Mouse (Mus musculus): Measurements from ENCODE around the gene Mfsd12. TPM values are rescaled to one million over a fixed set of nuclear protein-coding genes. Genes with fewer than 3 reads are reported as not detected.

Mfsd12 gene
- polyA plus RNA-seq, 1 experiment from 2014 or later, result 7.4 TPM

DNA sequence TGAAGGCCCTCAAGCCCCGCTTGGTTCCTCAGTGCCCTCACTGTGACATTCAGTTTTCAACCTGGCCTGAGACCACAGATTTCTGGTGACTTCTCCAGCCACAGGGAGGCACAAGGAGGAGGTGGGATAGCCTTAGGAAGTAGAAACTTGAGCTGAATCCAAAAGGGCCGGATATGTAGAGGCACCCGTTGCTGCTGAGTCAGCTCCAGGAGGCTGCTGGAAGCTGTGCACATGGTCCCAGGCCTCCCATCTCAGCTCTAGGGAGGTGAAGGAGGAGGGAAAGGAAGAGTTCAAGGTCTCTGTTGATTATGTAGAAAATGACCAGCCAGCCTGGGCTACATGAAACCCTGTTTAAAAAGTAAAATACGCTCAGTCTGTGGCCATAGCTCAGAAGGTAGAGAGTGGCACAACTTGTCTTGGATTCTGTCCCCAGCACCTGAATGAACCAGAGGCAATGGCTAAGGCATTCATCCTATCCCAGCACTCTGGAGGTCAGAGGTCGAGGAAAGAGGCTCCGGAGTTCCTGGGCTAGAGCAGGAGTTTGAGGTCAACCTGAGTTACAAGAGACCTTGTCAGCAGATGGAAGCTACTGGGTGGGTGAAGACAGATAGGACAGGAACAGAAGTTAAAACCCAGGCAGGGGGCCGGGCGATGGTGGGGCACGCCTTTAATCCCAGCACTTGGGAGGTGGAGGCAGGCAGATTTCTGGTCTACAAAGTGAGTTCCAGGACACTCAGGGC, 2.4 kb upstream of the Mfsd12 start:
- no peak overlapping the region for H3K4me3 ChIP-seq (ENCODE audit: low read depth, low read length)
- H3K36me3 ChIP-seq (ENCODE audit: control insufficient read depth, insufficient read depth, low read length), result no peaks in the 10 kb centered on the region
- ATAC-seq (ENCODE audit: low FRiP score, low TSS enrichment), result no peak
- no peaks in the 10 kb centered on the region for H3K9me3 ChIP-seq (ENCODE audit: control insufficient read depth, low read length)
- H3K4me1 ChIP-seq (replicated peaks; ENCODE audit: control insufficient read depth, insufficient read depth), result peaks cover 4% of the 10 kb centered on the region
- H3K4me2 ChIP-seq (replicated peaks; ENCODE audit: low read depth), result no peak overlapping the region
- WGBS, result 69% methylated on average over 9 of the region's 9 CpGs
- TF ChIP-seq CTCF (IDR thresholded peaks at IDR 0.05; ENCODE audit: low read depth), result no peak
- no peak for TF ChIP-seq EP300 (optimal IDR thresholded peaks at IDR 0.05)
- H3K27ac ChIP-seq (replicated peaks), result no peak overlapping the region
- no peak overlapping the region for H3K9ac ChIP-seq (ENCODE audit: low read length)
- DNase-seq (ENCODE audit: low spot score), result no peak
- no peaks in the 10 kb centered on the region for H3K27me3 ChIP-seq (ENCODE audit: control insufficient read depth, insufficient read depth, low read length)

DNA sequence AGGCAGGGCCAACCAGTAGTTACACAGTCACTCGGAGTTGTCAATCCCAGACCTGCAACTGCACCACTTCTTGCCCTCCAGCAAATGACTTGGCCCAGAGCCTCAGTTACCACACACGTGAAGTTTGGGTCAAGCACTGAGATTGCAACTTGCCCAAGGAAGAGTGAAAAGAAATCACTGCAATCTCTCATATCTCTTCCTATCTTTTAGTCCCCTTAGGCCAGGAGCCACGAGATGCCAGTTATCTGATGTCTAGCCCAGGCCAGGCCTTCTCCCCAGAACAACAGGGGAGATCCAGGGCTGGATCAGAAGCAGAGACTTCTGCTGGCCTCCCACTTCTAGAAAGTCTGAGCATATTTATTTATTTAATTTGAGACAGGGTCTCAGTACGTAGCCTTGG, 1.8 kb upstream of the Mfsd12 start:
- no peak for TF ChIP-seq CTCF (IDR thresholded peaks at IDR 0.05; ENCODE audit: low read depth)

DNA sequence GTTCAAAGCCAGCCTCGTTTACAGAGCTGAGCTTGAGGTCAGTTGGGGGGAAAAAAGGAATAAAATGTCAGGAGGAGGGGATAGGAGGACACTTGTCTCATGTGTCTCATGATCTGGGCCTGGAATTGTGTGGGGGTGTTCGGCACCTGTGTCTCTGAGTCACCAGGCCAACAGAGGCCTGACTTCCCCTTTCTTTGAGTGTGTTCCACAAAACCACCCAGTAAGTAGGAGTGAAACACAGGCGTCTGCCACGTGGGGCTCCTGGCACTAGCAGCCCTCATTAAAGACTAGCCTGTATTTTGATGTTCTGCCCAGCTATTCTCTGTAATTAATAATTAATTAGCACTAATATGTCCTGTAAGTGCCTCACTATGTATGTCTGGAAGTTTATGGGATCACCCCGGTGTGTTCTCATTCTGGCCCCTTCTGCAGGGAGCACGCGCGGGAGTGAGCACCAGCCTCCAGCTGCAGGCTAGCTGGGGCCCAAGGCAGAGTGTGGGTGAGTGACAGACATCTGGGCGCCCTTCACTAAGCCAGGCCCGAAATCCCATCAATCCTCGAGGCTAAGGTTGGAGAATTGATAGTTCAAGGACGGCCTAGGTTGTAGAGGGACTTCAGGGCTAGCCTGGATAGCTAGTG, 820 bp upstream of the Mfsd12 start:
- Histone ChIP-seq H3K27me3 (ENCODE audit: control insufficient read depth, insufficient read depth, low read length) (no peaks in the 10 kb centered on the region), H3K4me3 (ENCODE audit: low read depth, low read length) (no peak overlapping the region), H3K9ac (ENCODE audit: low read length) (peak overlapping the region; percentile 18; the same call in 1 of the 2 replicates), H3K9me3 (ENCODE audit: control insufficient read depth, low read length) (no peaks in the 10 kb centered on the region), H3K27ac (replicated peaks) (peak overlapping the region; percentile 8; the same call in 1 of the 2 replicates), H3K36me3 (ENCODE audit: control insufficient read depth, insufficient read depth, low read length) (no peaks in the 10 kb centered on the region), H3K4me1 (replicated peaks; ENCODE audit: control insufficient read depth, insufficient read depth) (peaks cover 4% of the 10 kb centered on the region), H3K4me2 (replicated peaks; ENCODE audit: low read depth) (peak overlapping the region; percentile 98; the same call in 1 of the 2 replicates)
- no peak for DNase-seq (ENCODE audit: low spot score)
- 60% methylated on average over 12 of the region's 12 CpGs for WGBS
- no peak for ATAC-seq (ENCODE audit: low FRiP score, low TSS enrichment)
- no peak for TF ChIP-seq EP300 (optimal IDR thresholded peaks at IDR 0.05)
- TF ChIP-seq CTCF (IDR thresholded peaks at IDR 0.05; ENCODE audit: low read depth), result no peak

More for the DNA sequence above, 1.8 kb upstream of the Mfsd12 start:
- Histone ChIP-seq H3K27me3 (ENCODE audit: control insufficient read depth, insufficient read depth, low read length) (no peaks in the 10 kb centered on the region), H3K9me3 (ENCODE audit: control insufficient read depth, low read length) (no peaks in the 10 kb centered on the region), H3K4me2 (replicated peaks; ENCODE audit: low read depth) (no peak overlapping the region), H3K27ac (replicated peaks) (no peak overlapping the region), H3K36me3 (ENCODE audit: control insufficient read depth, insufficient read depth, low read length) (no peaks in the 10 kb centered on the region), H3K9ac (ENCODE audit: low read length) (no peak overlapping the region), H3K4me3 (ENCODE audit: low read depth, low read length) (no peak overlapping the region), H3K4me1 (replicated peaks; ENCODE audit: control insufficient read depth, insufficient read depth) (peaks cover 4% of the 10 kb centered on the region)
- ATAC-seq (ENCODE audit: low FRiP score, low TSS enrichment) (no peak), DNase-seq (ENCODE audit: low spot score) (no peak)
- 89% methylated on average over 4 of the region's 4 CpGs for WGBS

DNA sequence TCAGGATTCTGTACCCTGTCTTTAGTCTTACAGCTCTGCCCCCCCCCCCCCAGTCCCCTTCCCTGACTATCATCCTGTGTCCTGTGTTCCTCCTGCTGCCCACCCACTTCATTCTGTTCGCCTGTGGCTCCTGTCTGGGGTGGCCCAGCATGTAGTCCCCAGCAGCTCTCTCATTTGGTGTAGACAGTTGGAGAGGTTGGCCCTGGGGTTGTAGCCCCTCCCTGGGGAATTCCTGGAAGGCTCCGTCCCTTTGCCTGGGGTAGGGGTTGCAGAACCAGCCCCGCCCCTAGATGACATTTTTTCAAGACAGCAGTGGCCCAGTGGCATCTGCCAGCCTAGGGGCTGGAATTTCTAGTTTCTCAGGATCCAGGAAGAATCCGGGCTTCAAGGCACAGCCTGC, 918 bp downstream of the Mfsd12 start:
- peak overlapping the region; percentile 98 for H3K4me2 ChIP-seq (replicated peaks; ENCODE audit: low read depth)
- H3K9me3 ChIP-seq (ENCODE audit: control insufficient read depth, low read length), result no peaks in the 10 kb centered on the region
- DNase-seq (ENCODE audit: low spot score) (no peak), ATAC-seq (ENCODE audit: low FRiP score, low TSS enrichment) (no peak)
- H3K9ac ChIP-seq (ENCODE audit: low read length), result peak overlapping the region; percentile 79
- 26% methylated on average over 4 of the region's 4 CpGs for WGBS
- H3K36me3 ChIP-seq (ENCODE audit: control insufficient read depth, insufficient read depth, low read length), result no peaks in the 10 kb centered on the region
- TF ChIP-seq EP300 (optimal IDR thresholded peaks at IDR 0.05), result no peak
- TF ChIP-seq CTCF (IDR thresholded peaks at IDR 0.05; ENCODE audit: low read depth), result no peak
- no peaks in the 10 kb centered on the region for H3K27me3 ChIP-seq (ENCODE audit: control insufficient read depth, insufficient read depth, low read length)
- H3K4me1 ChIP-seq (replicated peaks; ENCODE audit: control insufficient read depth, insufficient read depth), result peaks cover 4% of the 10 kb centered on the region
- no peak overlapping the region; the same call in 1 of the 2 replicates for H3K27ac ChIP-seq (replicated peaks)
- H3K4me3 ChIP-seq (ENCODE audit: low read depth, low read length), result peak overlapping the region; percentile 75

DNA sequence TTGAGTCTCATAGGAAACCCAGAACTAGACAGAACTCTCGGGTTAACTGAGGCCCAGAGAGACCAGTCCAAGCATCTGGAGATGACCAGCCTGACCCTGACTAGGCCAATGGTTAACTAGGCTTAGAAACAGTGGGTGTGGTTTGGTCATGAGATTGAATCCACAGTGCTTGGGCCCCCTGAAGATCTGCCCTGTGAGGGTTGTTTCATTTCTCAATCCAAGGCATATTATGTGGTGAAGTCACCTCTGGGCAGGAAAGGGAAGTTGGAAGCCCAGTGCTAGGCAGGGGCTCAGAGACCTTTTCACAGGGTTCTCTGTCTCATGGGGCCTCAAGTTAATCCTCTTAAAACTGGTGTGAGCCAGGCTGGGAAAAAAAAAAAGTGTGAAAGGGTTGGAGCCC, 1.6 kb downstream of the Mfsd12 start:
- Histone ChIP-seq H3K9ac (ENCODE audit: low read length) (0 out of 2 replicates have a peak overlapping the region, but pooled peaks have one; percentile 18), H3K27me3 (ENCODE audit: control insufficient read depth, insufficient read depth, low read length) (no peaks in the 10 kb centered on the region), H3K4me3 (ENCODE audit: low read depth, low read length) (no peak overlapping the region), H3K27ac (replicated peaks) (no peak overlapping the region), H3K36me3 (ENCODE audit: control insufficient read depth, insufficient read depth, low read length) (no peaks in the 10 kb centered on the region), H3K4me1 (replicated peaks; ENCODE audit: control insufficient read depth, insufficient read depth) (peaks cover 4% of the 10 kb centered on the region), H3K4me2 (replicated peaks; ENCODE audit: low read depth) (peak overlapping the region; percentile 98; the same call in 1 of the 2 replicates), H3K9me3 (ENCODE audit: control insufficient read depth, low read length) (no peaks in the 10 kb centered on the region)
- no peak for TF ChIP-seq EP300 (optimal IDR thresholded peaks at IDR 0.05)
- no peak for TF ChIP-seq CTCF (IDR thresholded peaks at IDR 0.05; ENCODE audit: low read depth)
- WGBS, result 54% methylated on average over 1 of the region's 1 CpGs
- DNase-seq (ENCODE audit: low spot score) (no peak), ATAC-seq (ENCODE audit: low FRiP score, low TSS enrichment) (no peak)

DNA sequence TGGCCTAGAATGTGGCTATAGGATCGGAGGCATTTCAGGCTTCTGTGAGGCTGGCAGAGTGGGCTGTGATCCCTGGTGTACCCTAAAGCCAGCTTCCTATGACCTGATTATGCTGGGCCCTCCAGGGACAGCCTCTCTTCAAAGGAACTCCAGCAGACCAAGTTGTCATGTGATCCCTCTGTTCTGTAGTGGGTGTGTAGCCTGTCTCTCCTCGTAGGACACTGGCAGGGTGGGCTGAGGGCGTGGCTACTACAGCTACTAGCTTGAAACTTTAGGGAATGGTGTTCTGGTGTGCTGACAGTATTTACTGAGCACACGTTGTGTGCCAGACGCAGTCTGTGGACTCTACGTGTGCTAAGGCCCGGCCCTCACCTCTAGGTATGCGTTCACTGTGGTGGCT, 3.4 kb downstream of the Mfsd12 start:
- WGBS, result 56% methylated on average over 8 of the region's 8 CpGs
- TF ChIP-seq CTCF (IDR thresholded peaks at IDR 0.05; ENCODE audit: low read depth) (no peak), EP300 (optimal IDR thresholded peaks at IDR 0.05) (no peak)
- Histone ChIP-seq H3K27ac (replicated peaks) (no peak overlapping the region), H3K4me1 (replicated peaks; ENCODE audit: control insufficient read depth, insufficient read depth) (peaks cover 7% of the 10 kb centered on the region), H3K9me3 (ENCODE audit: control insufficient read depth, low read length) (no peaks in the 10 kb centered on the region), H3K4me2 (replicated peaks; ENCODE audit: low read depth) (no peak overlapping the region), H3K27me3 (ENCODE audit: control insufficient read depth, insufficient read depth, low read length) (no peaks in the 10 kb centered on the region), H3K36me3 (ENCODE audit: control insufficient read depth, insufficient read depth, low read length) (no peaks in the 10 kb centered on the region), H3K4me3 (ENCODE audit: low read depth, low read length) (no peak overlapping the region), H3K9ac (ENCODE audit: low read length) (no peak overlapping the region)
- no peak for DNase-seq (ENCODE audit: low spot score)
- ATAC-seq (ENCODE audit: low FRiP score, low TSS enrichment), result no peak
